Mouse (Mus musculus) cerebellum, postnatal 25 days (tissue): ENCODE measurements at regions not wholly inside any gene's neighbourhood (a gene's known extent, or its start where the extent isn't known, plus 50 kb on each side); places are given as distances from the start of the nearest gene placed in this dataset.
A peak's percentile ranks its signal among the peaks of the same experiment; 100 is the strongest.

Experiments used
- DNase-seq, 2 experiments: peaks; one replicate each; pipeline ENCODE4 v3.0.0; 2021; ENCODE audit warnings: mixed read lengths in 2 of 2

- DNase-seq, result no peak
Measured at GRCm38 (mm10) chr4:140401632-140402031, 155.0 kb upstream of the Igsf21 start.

GRCm38 (mm10) chr4:140396548-140396947, 150.0 kb upstream of the Igsf21 start:
- peak in 1 of 2 experiments; percentile 57 for DNase-seq

- DNase-seq, result no peak
Measured at GRCm38 (mm10) chr4:140392290-140392689, 145.7 kb upstream of the Igsf21 start.

- peak in 1 of 2 experiments; percentile 45 for DNase-seq
Measured at GRCm38 (mm10) chr4:140390684-140391234, 144.2 kb upstream of the Igsf21 start.

- DNase-seq, result peak in 1 of 2 experiments; percentile 52
Measured at GRCm38 (mm10) chr4:140385686-140386085, 139.1 kb upstream of the Igsf21 start.

GRCm38 (mm10) chr4:140385226-140385625, 138.6 kb upstream of the Igsf21 start:
- peak; percentile 62 to 77 for DNase-seq

GRCm38 (mm10) chr4:140383596-140383995, 137.0 kb upstream of the Igsf21 start:
- DNase-seq, result no peak

- peak; percentile 28 to 52 for DNase-seq
Measured at GRCm38 (mm10) chr4:140380733-140381132, 134.1 kb upstream of the Igsf21 start.

GRCm38 (mm10) chr4:140377941-140378340, 131.4 kb upstream of the Igsf21 start:
- DNase-seq, result no peak

- no peak for DNase-seq
Measured at GRCm38 (mm10) chr4:140372586-140373325, 126.2 kb upstream of the Igsf21 start.

GRCm38 (mm10) chr4:140371426-140372213, 125.0 kb upstream of the Igsf21 start:
- peak; percentile 45 to 46 for DNase-seq

- DNase-seq, result no peak
Measured at GRCm38 (mm10) chr4:140366975-140367680, 120.5 kb upstream of the Igsf21 start.

GRCm38 (mm10) chr4:140358846-140359245, 112.3 kb upstream of the Igsf21 start:
- DNase-seq, result peak; percentile 62 to 77

- DNase-seq, result peak in 1 of 2 experiments; percentile 47
Measured at GRCm38 (mm10) chr4:140358103-140358502, 111.5 kb upstream of the Igsf21 start.

GRCm38 (mm10) chr4:140355144-140355550, 108.6 kb upstream of the Igsf21 start:
- DNase-seq, result peak in 1 of 2 experiments; percentile 60

GRCm38 (mm10) chr4:140348802-140349201, 102.2 kb upstream of the Igsf21 start:
- no peak for DNase-seq

- DNase-seq, result no peak
Measured at GRCm38 (mm10) chr4:140330138-140330537, 83.6 kb upstream of the Igsf21 start.

- no peak for DNase-seq
Measured at GRCm38 (mm10) chr4:140326706-140327440, 80.3 kb upstream of the Igsf21 start.

- DNase-seq, result no peak
Measured at GRCm38 (mm10) chr4:140325677-140326052, 79.1 kb upstream of the Igsf21 start.

GRCm38 (mm10) chr4:140324971-140325676, 78.5 kb upstream of the Igsf21 start:
- DNase-seq, result peak; percentile 62 to 66

GRCm38 (mm10) chr4:140320120-140320921, 73.7 kb upstream of the Igsf21 start:
- no peak for DNase-seq
